Mouse (Mus musculus) limb, embryonic 11.5 days (tissue): ENCODE measurements around the gene Nub1. TPM values are rescaled to one million over a fixed set of nuclear protein-coding genes. Genes with fewer than 3 reads are reported as not detected.
A peak's percentile ranks its signal among the peaks of the same experiment; 100 is the strongest.

Experiments
- ATAC-seq: fragments of 200-750 bp; cut with Nextera tagmentation; 2 replicates; pipeline ENCODE4 v1.8.0; 2017; ENCODE audit warnings: low read depth; ENCODE audit not compliant: insufficient number of reproducible peaks, low FRiP score, low TSS enrichment
- DNase-seq: peaks from one replicate; pipeline ENCODE4 v3.0.0-alpha.2; 2015; ENCODE audit warnings: low spot score
- H3K27ac ChIP-seq: fragments of 300-500 bp; sonication (generic); replicated peaks from 2 replicates; pipeline ENCODE4 v1.5.1; 2014; ENCODE audit warnings: low read depth, mild to moderate bottlenecking, low read length
- H3K27me3 ChIP-seq: fragments of 300-500 bp; sonication (generic); 2 replicates; pipeline ENCODE4 v1.6.1; 2014; ENCODE audit warnings: mild to moderate bottlenecking, low read length, mixed read lengths; ENCODE audit not compliant: control insufficient read depth, insufficient read depth
- H3K36me3 ChIP-seq: fragments of 300-500 bp; sonication (generic); 2 replicates; pipeline ENCODE4 v1.6.1; 2014; ENCODE audit warnings: mild to moderate bottlenecking, low read length, moderate library complexity, mixed read lengths; ENCODE audit not compliant: control insufficient read depth, insufficient read depth
- H3K4me1 ChIP-seq: fragments of 300-500 bp; sonication (generic); 2 replicates; pipeline ENCODE4 v1.6.1; 2014; ENCODE audit warnings: low read length, mixed read lengths; ENCODE audit not compliant: control insufficient read depth, insufficient read depth
- H3K4me2 ChIP-seq: fragments of 300-500 bp; sonication (generic); 2 replicates; pipeline ENCODE4 v1.6.1; 2014; ENCODE audit warnings: low read depth, mild to moderate bottlenecking, moderate library complexity; ENCODE audit not compliant: severe bottlenecking
- H3K4me3 ChIP-seq: fragments of 300-500 bp; sonication (generic); 2 replicates; pipeline ENCODE4 v1.5.1; 2014; ENCODE audit warnings: low read depth, low read length
- H3K9ac ChIP-seq: fragments of 300-500 bp; sonication (generic); 2 replicates; pipeline ENCODE4 v1.6.1; 2014; ENCODE audit warnings: mild to moderate bottlenecking, low read length
- H3K9me3 ChIP-seq: fragments of 300-500 bp; sonication (generic); 2 replicates; pipeline ENCODE4 v1.6.1; 2016; ENCODE audit warnings: low read length; ENCODE audit not compliant: control insufficient read depth
- WGBS: fragments of 180-500 bp; shearing (Covaris S2); extraction: QIAGEN DNeasy Blood & Tissue Kit; methylation state at CpG from one replicate; pipeline ENCODE4 v1.1.7; 2014; 5-methylcytosine and 5-hydroxymethylcytosine counted together
- polyA plus RNA-seq: library from polyadenylated mRNA; unstranded; fragments of >200 nt; fragmentation: Nextera tagmentation; extraction: Ambion mirVana; gene quantifications from 2 replicates; pipeline ENCODE4 v1.2.1, GENCODE M21; 2014

The Nub1 gene
- 31.8 and 32.2 TPM in 2 replicates for polyA plus RNA-seq

DNA sequence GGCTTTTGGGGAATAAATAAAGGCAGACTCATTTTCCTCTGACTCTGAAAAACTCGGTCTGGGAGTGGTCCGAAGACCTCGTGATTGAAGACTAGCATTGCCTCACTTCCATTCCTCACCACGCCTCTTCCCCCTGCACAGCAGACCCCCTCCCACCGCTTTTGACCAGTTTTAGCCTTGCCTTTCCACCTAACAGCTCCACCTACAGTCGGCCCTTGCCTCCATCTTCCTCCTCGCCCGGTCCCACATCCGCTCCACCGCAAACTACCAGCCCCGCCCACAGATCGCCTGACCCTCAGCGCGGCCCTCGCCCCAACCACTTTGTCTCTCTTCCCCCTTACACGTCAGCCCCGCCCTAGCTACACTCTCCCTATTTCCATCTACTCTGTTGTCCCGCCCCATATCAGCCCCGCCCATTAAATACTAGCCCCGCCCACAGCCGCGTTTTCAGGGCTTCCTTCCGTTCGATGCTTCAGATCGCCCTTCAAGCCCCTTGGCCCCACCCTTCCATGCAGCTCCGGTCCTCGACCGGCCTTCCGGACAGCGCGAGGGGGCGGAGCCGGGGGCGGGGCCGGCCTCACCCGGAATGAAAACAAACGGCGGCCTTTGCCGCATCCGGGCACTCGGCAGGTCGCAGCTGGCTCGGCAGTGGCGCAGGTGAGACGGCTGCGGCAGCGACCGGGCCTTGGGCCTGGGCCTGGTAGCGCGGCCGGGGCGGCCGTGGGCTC is at the start of gene Nub1:
Nub1 (plus strand) TSS at position 167 of the 728 bp plus-strand sequence.
- H3K4me1 ChIP-seq, result no peaks in the 10 kb centered on the region

GRCm38 (mm10) chr5:24636987-24637386 is 48.3 kb upstream of the Nub1 start:
- ATAC-seq, result no peak
- Histone ChIP-seq H3K4me2 (no peak overlapping the region), H3K9me3 (no peaks in the 10 kb centered on the region), H3K36me3 (no peaks in the 10 kb centered on the region), H3K27ac (no peak overlapping the region), H3K4me1 (0 out of 2 replicates have a peak, but pooled peaks cover 3% of the 10 kb centered on the region), H3K4me3 (no peak overlapping the region), H3K27me3 (no peaks in the 10 kb centered on the region), H3K9ac (no peak overlapping the region)
- DNase-seq, result no peak
- 79% methylated on average over 4 of the region's 4 CpGs for WGBS

More for the DNA sequence above, at the start of gene Nub1:
- DNase-seq, result peak; percentile 99
- Histone ChIP-seq H3K4me2 (peak within 1 kb of the TSS; percentile 55), H3K9me3 (no peaks in the 10 kb centered on the region), H3K9ac (peak within 1 kb of the TSS; percentile 61), H3K27ac (peak within 1 kb of the TSS; percentile 80), H3K4me3 (peak within 1 kb of the TSS; percentile 56), H3K36me3 (peaks cover 6% of the 10 kb centered on the region; the same call in 1 of the 2 replicates), H3K27me3 (no peaks in the 10 kb centered on the region)
- WGBS, result 0% methylated on average over 53 of the region's 53 CpGs
- peak; percentile 97 for ATAC-seq

DNA sequence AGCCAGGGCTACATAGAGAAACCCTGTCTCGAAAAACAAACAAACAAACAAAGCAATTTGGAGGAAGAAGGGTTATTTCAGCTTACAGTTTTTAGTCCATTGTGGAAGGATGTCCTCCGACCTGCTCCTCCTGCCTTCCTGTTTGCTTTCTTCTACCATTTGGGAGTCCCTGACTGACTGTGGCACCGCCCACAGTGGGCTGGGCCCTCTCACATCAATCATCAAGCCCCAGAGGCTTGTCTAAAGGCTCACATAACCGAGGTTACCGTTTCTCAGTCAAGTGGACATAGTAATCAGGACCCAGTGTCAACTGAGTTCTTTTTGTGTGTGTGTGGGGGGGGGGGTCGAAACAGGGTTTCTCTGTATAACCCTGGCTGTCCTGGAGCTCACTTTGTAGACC is 47.2 kb upstream of the Nub1 start:
- H3K9ac ChIP-seq, result no peak overlapping the region
- no peak overlapping the region for H3K4me2 ChIP-seq
- H3K27me3 ChIP-seq, result no peaks in the 10 kb centered on the region
- no peaks in the 10 kb centered on the region for H3K36me3 ChIP-seq
- ATAC-seq (no peak), DNase-seq (no peak)
- H3K4me3 ChIP-seq, result no peak overlapping the region
- H3K27ac ChIP-seq, result no peak overlapping the region
- 49% methylated on average over 6 of the region's 6 CpGs for WGBS
- H3K9me3 ChIP-seq, result no peaks in the 10 kb centered on the region
- 0 out of 2 replicates have a peak, but pooled peaks cover 3% of the 10 kb centered on the region for H3K4me1 ChIP-seq

- no peaks in the 10 kb centered on the region for H3K9me3 ChIP-seq
- 84% methylated on average over 6 of the region's 6 CpGs for WGBS
- H3K27ac ChIP-seq, result no peak overlapping the region
- 0 out of 2 replicates have a peak, but pooled peaks cover 3% of the 10 kb centered on the region for H3K4me1 ChIP-seq
- no peaks in the 10 kb centered on the region for H3K36me3 ChIP-seq
- ATAC-seq, result no peak
- DNase-seq, result no peak
- H3K27me3 ChIP-seq, result no peaks in the 10 kb centered on the region
- H3K4me3 ChIP-seq, result no peak overlapping the region
- no peak overlapping the region for H3K4me2 ChIP-seq
- H3K9ac ChIP-seq, result no peak overlapping the region
Observed at GRCm38 (mm10) chr5:24639081-24639480, 46.3 kb upstream of the Nub1 start.

- Histone ChIP-seq H3K27me3 (no peaks in the 10 kb centered on the region), H3K9me3 (no peaks in the 10 kb centered on the region), H3K4me2 (no peak overlapping the region), H3K36me3 (no peaks in the 10 kb centered on the region), H3K9ac (no peak overlapping the region), H3K4me3 (no peak overlapping the region), H3K27ac (no peak overlapping the region), H3K4me1 (no peaks in the 10 kb centered on the region)
- DNase-seq (no peak), ATAC-seq (no peak)
- WGBS, result 81% methylated on average over 1 of the region's 1 CpGs
Observed at GRCm38 (mm10) chr5:24645454-24645853, 39.9 kb upstream of the Nub1 start.

- H3K4me2 ChIP-seq, result no peak overlapping the region
- H3K27me3 ChIP-seq, result no peaks in the 10 kb centered on the region
- no peaks in the 10 kb centered on the region for H3K9me3 ChIP-seq
- ATAC-seq (no peak), DNase-seq (no peak)
- H3K9ac ChIP-seq, result no peak overlapping the region
- no peak overlapping the region for H3K4me3 ChIP-seq
- H3K36me3 ChIP-seq, result no peaks in the 10 kb centered on the region
- no peaks in the 10 kb centered on the region for H3K4me1 ChIP-seq
- WGBS, result 73% methylated on average over 4 of the region's 4 CpGs
- H3K27ac ChIP-seq, result no peak overlapping the region
Observed at GRCm38 (mm10) chr5:24649231-24649630, 36.1 kb upstream of the Nub1 start.

GRCm38 (mm10) chr5:24649701-24650100 is 35.6 kb upstream of the Nub1 start:
- no peaks in the 10 kb centered on the region for H3K27me3 ChIP-seq
- no peaks in the 10 kb centered on the region for H3K36me3 ChIP-seq
- no peaks in the 10 kb centered on the region for H3K4me1 ChIP-seq
- H3K9me3 ChIP-seq, result no peaks in the 10 kb centered on the region
- no peak for ATAC-seq
- 70% methylated on average over 7 of the region's 7 CpGs for WGBS
- no peak overlapping the region for H3K4me3 ChIP-seq
- H3K4me2 ChIP-seq, result no peak overlapping the region
- no peak for DNase-seq
- no peak overlapping the region for H3K27ac ChIP-seq
- H3K9ac ChIP-seq, result no peak overlapping the region

- H3K27me3 ChIP-seq, result no peaks in the 10 kb centered on the region
- DNase-seq (no peak), ATAC-seq (no peak)
- no peak overlapping the region for H3K27ac ChIP-seq
- 83% methylated on average over 6 of the region's 6 CpGs for WGBS
- no peaks in the 10 kb centered on the region for H3K4me1 ChIP-seq
- H3K36me3 ChIP-seq, result no peaks in the 10 kb centered on the region
- no peaks in the 10 kb centered on the region for H3K9me3 ChIP-seq
- no peak overlapping the region for H3K4me2 ChIP-seq
- H3K4me3 ChIP-seq, result no peak overlapping the region
- H3K9ac ChIP-seq, result no peak overlapping the region
Observed at GRCm38 (mm10) chr5:24651356-24651755, 34.0 kb upstream of the Nub1 start.
